Mouse (Mus musculus): Measurements from ENCODE around the gene E130116L18Rik.

DNA sequence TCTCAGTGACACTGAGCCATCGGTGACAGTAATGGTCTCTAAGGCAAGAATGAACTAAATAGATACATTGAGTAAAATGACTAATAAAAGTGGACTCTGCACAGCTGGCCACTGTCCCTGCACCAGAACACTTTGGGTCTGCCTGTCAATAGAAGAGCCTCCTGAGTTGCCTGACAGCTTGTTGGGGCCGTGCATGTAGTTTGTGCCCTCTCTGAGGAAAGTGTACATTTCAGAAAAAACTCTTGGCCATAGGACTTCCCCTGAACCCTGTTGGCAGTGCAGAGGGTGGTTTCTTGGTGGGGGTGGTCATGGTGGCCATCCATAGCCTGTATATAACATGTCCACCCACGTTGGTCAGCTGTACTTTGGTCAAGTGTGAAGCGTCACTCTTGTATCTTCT, 31.5 kb upstream of the E130116L18Rik start:
- no peak for TF ChIP-seq CTCF (IDR thresholded peaks at IDR 0.05; ENCODE audit: insufficient read depth, low read depth, low read length)
- no peak for TF ChIP-seq POLR2A (IDR thresholded peaks at IDR 0.05; ENCODE audit: insufficient read depth, low read depth, low read length)

Measured in olfactory bulb, adult 2 months (tissue).